Mouse (Mus musculus) heart, embryonic 15.5 days (tissue): ENCODE measurements at regions not wholly inside any gene's neighbourhood (a gene's known extent, or its start where the extent isn't known, plus 50 kb on each side); places are given as distances from the start of the nearest gene placed in this dataset.

Experiments used
- ATAC-seq: fragments of 200-750 bp; cut with Nextera tagmentation; replicated peaks from 2 replicates; pipeline ENCODE4 v1.8.0; 2017; ENCODE audit warnings: low read depth, moderate TSS enrichment; ENCODE audit not compliant: insufficient number of reproducible peaks, insufficient read depth, low FRiP score
- H3K27ac ChIP-seq: fragments of 300-500 bp; sonication (generic); 2 replicates; pipeline ENCODE4 v1.5.1; 2015; ENCODE audit warnings: mild to moderate bottlenecking, inconsistent platforms
- H3K27me3 ChIP-seq: fragments of 300-500 bp; sonication (generic); 2 replicates; pipeline ENCODE4 v1.6.1; 2015; ENCODE audit warnings: inconsistent platforms
- H3K36me3 ChIP-seq: fragments of 300-500 bp; sonication (generic); 2 replicates; pipeline ENCODE4 v1.6.1; 2015; ENCODE audit warnings: mild to moderate bottlenecking, inconsistent platforms
- H3K4me1 ChIP-seq: fragments of 300-500 bp; sonication (generic); replicated peaks from 2 replicates; pipeline ENCODE4 v1.6.1; 2015; ENCODE audit warnings: inconsistent platforms
- H3K4me2 ChIP-seq: fragments of 300-500 bp; sonication (generic); 2 replicates; pipeline ENCODE4 v1.6.1; 2015; ENCODE audit warnings: inconsistent platforms, mild to moderate bottlenecking, moderate library complexity
- H3K4me3 ChIP-seq: fragments of 300-500 bp; sonication (generic); 2 replicates; pipeline ENCODE4 v1.5.1; 2015; ENCODE audit warnings: mild to moderate bottlenecking, inconsistent platforms
- H3K9ac ChIP-seq: fragments of 300-500 bp; sonication (generic); 2 replicates; pipeline ENCODE4 v1.6.1; 2015; ENCODE audit warnings: mild to moderate bottlenecking, inconsistent platforms
- H3K9me3 ChIP-seq: fragments of 300-500 bp; sonication (generic); replicated peaks from 2 replicates; pipeline ENCODE4 v1.6.1; 2016; ENCODE audit warnings: inconsistent platforms
- WGBS: fragments of 180-500 bp; shearing (Covaris S2); methylation state at CpG from one replicate; pipeline ENCODE4 v1.1.7; 2015; ENCODE audit warnings: mixed read lengths; 5-methylcytosine and 5-hydroxymethylcytosine counted together

- Histone ChIP-seq H3K27me3 (0 out of 2 replicates have a peak, but pooled peaks cover 3% of the 10 kb centered on the region), H3K9me3 (no peaks in the 10 kb centered on the region), H3K36me3 (no peaks in the 10 kb centered on the region), H3K4me1 (no peaks in the 10 kb centered on the region), H3K27ac (no peak overlapping the region), H3K4me2 (no peak overlapping the region), H3K9ac (no peak overlapping the region), H3K4me3 (no peak overlapping the region)
- no peak for ATAC-seq
- WGBS: 21% methylated on average over 5 of the region's 5 CpGs
These were observed 137.3 kb upstream of the Hs3st3a1 start for GRCm38 (mm10) chr11:64297825-64298224.

GRCm38 (mm10) chr11:64288236-64288635, 146.9 kb upstream of the Hs3st3a1 start:
- WGBS: 76% methylated on average over 3 of the region's 3 CpGs
- H3K27ac ChIP-seq: no peak overlapping the region
- no peak for ATAC-seq

GRCm38 (mm10) chr11:64287499-64287898, 147.6 kb upstream of the Hs3st3a1 start:
- Histone ChIP-seq H3K36me3 (no peaks in the 10 kb centered on the region), H3K27ac (no peak overlapping the region), H3K27me3 (no peaks in the 10 kb centered on the region), H3K4me3 (no peak overlapping the region), H3K4me1 (no peaks in the 10 kb centered on the region), H3K4me2 (no peak overlapping the region), H3K9me3 (no peaks in the 10 kb centered on the region), H3K9ac (no peak overlapping the region)
- no peak for ATAC-seq

More at GRCm38 (mm10) chr11:64288236-64288635, 146.9 kb upstream of the Hs3st3a1 start:
- no peak overlapping the region for H3K4me3 ChIP-seq
- no peaks in the 10 kb centered on the region for H3K4me1 ChIP-seq
- H3K4me2 ChIP-seq: no peak overlapping the region
- H3K9me3 ChIP-seq: no peaks in the 10 kb centered on the region
- H3K9ac ChIP-seq: no peak overlapping the region
- H3K36me3 ChIP-seq: no peaks in the 10 kb centered on the region
- no peaks in the 10 kb centered on the region for H3K27me3 ChIP-seq

- Histone ChIP-seq H3K9ac (no peak overlapping the region), H3K36me3 (no peaks in the 10 kb centered on the region), H3K4me3 (no peak overlapping the region), H3K27ac (no peak overlapping the region), H3K9me3 (no peaks in the 10 kb centered on the region), H3K27me3 (no peaks in the 10 kb centered on the region), H3K4me1 (peaks cover 2% of the 10 kb centered on the region; the same call in 1 of the 2 replicates), H3K4me2 (no peak overlapping the region)
- ATAC-seq: no peak
- WGBS: 75% methylated on average over 4 of the region's 4 CpGs
These were observed 153.4 kb upstream of the Hs3st3a1 start for GRCm38 (mm10) chr11:64281781-64282180.

- Histone ChIP-seq H3K27me3 (no peaks in the 10 kb centered on the region), H3K36me3 (no peaks in the 10 kb centered on the region), H3K4me1 (peaks cover 2% of the 10 kb centered on the region; the same call in 1 of the 2 replicates), H3K4me3 (no peak overlapping the region), H3K9ac (no peak overlapping the region), H3K4me2 (no peak overlapping the region), H3K27ac (no peak overlapping the region), H3K9me3 (no peaks in the 10 kb centered on the region)
- WGBS: 29% methylated on average over 12 of the region's 12 CpGs
- no peak for ATAC-seq
These were observed 156.7 kb upstream of the Hs3st3a1 start for GRCm38 (mm10) chr11:64278259-64279003.

DNA sequence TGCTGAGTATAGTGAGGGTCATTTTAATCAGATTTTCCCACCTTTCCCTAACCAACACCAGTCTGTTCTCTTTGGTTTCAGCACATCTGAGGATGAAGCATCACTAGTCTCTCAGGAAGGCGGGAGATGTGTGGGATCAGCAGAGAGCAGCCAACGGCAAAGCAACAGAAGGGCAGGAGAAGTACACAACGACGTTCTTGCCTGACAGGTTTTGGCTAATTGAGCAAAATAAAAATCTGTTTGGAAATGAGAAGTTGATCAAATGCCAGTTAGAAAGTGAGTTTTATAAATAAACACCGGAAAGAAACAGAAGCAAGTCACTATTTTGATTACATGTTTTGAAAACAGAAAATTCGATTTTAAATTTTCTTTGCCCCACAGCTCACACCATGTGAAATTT, 161.4 kb upstream of the Hs3st3a1 start:
- WGBS: 84% methylated on average over 6 of the region's 6 CpGs
- no peak overlapping the region for H3K9ac ChIP-seq
- H3K9me3 ChIP-seq: no peaks in the 10 kb centered on the region
- H3K27me3 ChIP-seq: no peaks in the 10 kb centered on the region
- H3K4me2 ChIP-seq: no peak overlapping the region
- H3K4me1 ChIP-seq: peaks cover 2% of the 10 kb centered on the region; the same call in 1 of the 2 replicates
- H3K36me3 ChIP-seq: no peaks in the 10 kb centered on the region
- H3K27ac ChIP-seq: no peak overlapping the region
- no peak overlapping the region for H3K4me3 ChIP-seq
- ATAC-seq: no peak

- Histone ChIP-seq H3K27me3 (no peaks in the 10 kb centered on the region), H3K4me3 (no peak overlapping the region), H3K9ac (no peak overlapping the region), H3K4me1 (no peaks in the 10 kb centered on the region), H3K36me3 (no peaks in the 10 kb centered on the region), H3K9me3 (no peaks in the 10 kb centered on the region), H3K4me2 (no peak overlapping the region), H3K27ac (no peak overlapping the region)
- ATAC-seq: 0 out of 2 replicates have a peak, but pooled peaks have one; percentile 43
- 64% methylated on average over 3 of the region's 3 CpGs for WGBS
These were observed 161.9 kb upstream of the Hs3st3a1 start for GRCm38 (mm10) chr11:64273214-64273613.

DNA sequence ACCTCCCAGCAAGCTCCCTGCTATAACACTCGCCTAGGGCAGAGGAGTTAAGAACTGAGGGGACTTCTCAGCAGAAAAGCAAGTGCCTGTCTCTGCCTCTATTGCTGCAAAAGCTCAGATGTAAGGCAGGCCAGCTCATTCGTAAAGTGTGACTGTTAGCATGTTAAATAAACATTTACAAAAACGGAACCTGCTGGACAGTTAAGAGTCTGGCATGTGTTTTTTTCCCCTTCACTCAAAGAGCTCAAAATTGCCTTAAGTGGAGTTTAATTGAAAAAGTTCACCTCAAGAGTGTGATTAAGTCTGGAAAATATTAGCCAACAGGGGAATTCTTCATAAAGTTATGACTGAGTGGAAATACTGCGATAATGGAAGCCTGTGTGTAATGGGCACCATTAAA, 167.0 kb upstream of the Hs3st3a1 start:
- no peaks in the 10 kb centered on the region for H3K27me3 ChIP-seq
- no peaks in the 10 kb centered on the region for H3K9me3 ChIP-seq
- no peaks in the 10 kb centered on the region for H3K36me3 ChIP-seq
- H3K4me1 ChIP-seq: no peaks in the 10 kb centered on the region
- 58% methylated on average over 4 of the region's 4 CpGs for WGBS
- H3K4me2 ChIP-seq: no peak overlapping the region
- H3K27ac ChIP-seq: no peak overlapping the region
- H3K4me3 ChIP-seq: no peak overlapping the region
- no peak for ATAC-seq
- H3K9ac ChIP-seq: no peak overlapping the region

- no peak overlapping the region for H3K4me2 ChIP-seq
- ATAC-seq: no peak
These were observed 167.6 kb upstream of the Hs3st3a1 start for GRCm38 (mm10) chr11:64267547-64267946.

DNA sequence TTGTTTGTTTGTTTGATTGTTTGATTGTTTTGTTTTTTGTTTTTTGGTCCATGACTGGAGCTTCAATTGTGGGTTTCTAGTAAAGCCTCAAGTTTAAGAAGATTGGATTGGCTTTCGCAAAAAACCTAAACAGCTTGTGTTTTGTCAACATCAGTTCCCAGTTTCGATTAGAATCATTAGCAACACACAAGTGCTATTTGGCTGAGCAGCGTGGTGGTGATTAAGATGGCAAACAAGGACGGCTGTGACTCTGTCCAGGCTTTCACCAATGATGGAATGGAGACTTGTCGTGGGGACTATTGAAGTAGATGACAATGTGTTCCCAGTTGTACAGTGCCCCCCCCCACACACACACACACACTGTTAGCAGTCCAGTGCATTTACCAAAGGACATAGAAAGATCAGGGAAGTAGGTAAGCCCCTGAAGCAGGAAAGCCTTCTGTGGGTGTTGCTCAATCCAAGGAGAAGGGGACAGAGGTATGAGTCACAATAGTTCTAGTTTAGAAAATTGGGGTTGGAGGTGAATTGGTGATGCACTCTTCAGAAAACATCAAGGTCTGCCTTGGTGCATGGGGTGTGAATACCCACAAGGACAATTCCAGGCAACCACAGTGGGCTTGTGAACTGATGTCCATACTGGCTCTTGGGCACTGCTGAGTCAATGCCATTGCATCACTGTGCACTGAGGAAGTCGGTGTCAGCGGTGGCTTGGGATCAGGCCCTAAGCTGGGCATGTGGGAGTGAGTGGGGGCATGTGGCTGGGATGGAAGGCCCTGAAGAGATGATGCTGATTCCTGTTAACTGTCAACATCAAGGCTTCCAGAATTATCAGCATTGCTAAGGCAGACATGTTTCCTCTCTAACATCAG, 174.5 kb upstream of the Cox10 start:
- no peaks in the 10 kb centered on the region for H3K27me3 ChIP-seq
- H3K36me3 ChIP-seq: no peaks in the 10 kb centered on the region
- no peak overlapping the region for H3K4me2 ChIP-seq
- H3K27ac ChIP-seq: no peak overlapping the region
- peaks cover 3% of the 10 kb centered on the region for H3K4me1 ChIP-seq
- no peak for ATAC-seq
- no peak overlapping the region for H3K9ac ChIP-seq
- no peak overlapping the region for H3K4me3 ChIP-seq
- WGBS: 80% methylated on average over 7 of the region's 7 CpGs
- no peaks in the 10 kb centered on the region for H3K9me3 ChIP-seq

More at GRCm38 (mm10) chr11:64267547-64267946, 167.6 kb upstream of the Hs3st3a1 start:
- Histone ChIP-seq H3K27me3 (no peaks in the 10 kb centered on the region), H3K4me1 (no peaks in the 10 kb centered on the region), H3K4me3 (no peak overlapping the region), H3K36me3 (no peaks in the 10 kb centered on the region), H3K9me3 (no peaks in the 10 kb centered on the region), H3K9ac (no peak overlapping the region), H3K27ac (no peak overlapping the region)
- WGBS: 46% methylated on average over 5 of the region's 5 CpGs

DNA sequence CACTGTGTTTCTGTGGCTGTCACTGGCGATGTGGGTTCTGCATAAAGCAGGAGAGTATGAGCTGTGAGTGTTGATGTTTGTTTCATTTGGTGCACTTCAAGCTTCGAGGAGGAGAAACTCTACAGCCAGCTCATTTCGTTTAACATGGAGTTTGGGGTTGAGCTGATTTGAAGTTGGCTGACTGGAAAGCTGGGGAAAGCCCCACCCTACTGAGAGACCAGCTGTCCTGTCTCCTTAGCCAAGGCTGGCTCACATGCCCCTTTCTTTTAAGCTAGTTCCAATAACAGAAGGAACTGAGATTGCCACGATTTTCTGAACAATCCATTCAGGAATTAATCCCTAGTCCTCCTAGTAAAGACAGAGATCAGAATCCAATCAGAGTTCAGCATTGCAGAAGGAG, 157.6 kb upstream of the Cox10 start:
- H3K4me2 ChIP-seq: no peak overlapping the region
- H3K9me3 ChIP-seq: no peaks in the 10 kb centered on the region
- H3K27me3 ChIP-seq: no peaks in the 10 kb centered on the region
- no peak overlapping the region for H3K4me3 ChIP-seq
- H3K9ac ChIP-seq: no peak overlapping the region
- ATAC-seq: no peak
- H3K4me1 ChIP-seq: no peaks in the 10 kb centered on the region
- H3K36me3 ChIP-seq: no peaks in the 10 kb centered on the region
- no peak overlapping the region for H3K27ac ChIP-seq
- 72% methylated on average over 4 of the region's 4 CpGs for WGBS
